Mouse (Mus musculus): ENCODE results near the gene Slc25a44.

GRCm38 (mm10) chr3:88469466-88469865 lies 44.5 kb upstream of the Slc25a44 start:
- no peak for TF ChIP-seq POLR2A (IDR thresholded peaks at IDR 0.05; ENCODE audit: insufficient read depth, low read depth, low read length)
- TF ChIP-seq CTCF (IDR thresholded peaks at IDR 0.05) = no peak
- no peak for TF ChIP-seq EP300 (IDR thresholded peaks at IDR 0.05; ENCODE audit: insufficient read depth, low read depth, low read length)

All from heart, adult 2 months (tissue).